Mouse (Mus musculus) skeletal muscle tissue, adult 2 months (tissue): ENCODE results near the gene Adam23.

Experiments used
- DNase-seq: peaks from one replicate; pipeline ENCODE4 v3.0.0-alpha.2; 2012; ENCODE audit warnings: low read depth, low spot score

The Adam23 gene

DNA sequence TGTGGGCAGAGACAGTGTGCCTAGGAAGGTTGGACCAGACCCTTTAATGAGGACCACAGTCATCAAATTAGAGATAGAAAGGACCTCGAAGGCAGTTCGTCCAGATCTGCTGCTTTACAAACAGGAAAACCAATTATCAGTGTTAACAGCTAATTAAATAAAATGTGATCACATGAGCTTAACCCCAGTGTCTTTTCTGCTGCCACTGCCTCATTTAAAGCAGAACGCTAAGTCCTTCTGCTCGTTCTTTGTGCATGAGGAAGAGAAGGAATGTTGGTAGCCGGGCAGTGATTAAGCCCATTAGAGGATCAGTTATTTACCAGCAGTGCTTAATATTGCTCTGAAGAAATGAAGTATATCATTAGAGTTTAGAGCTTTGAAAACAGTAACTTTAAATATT, 131.1 kb downstream of the Adam23 start:
- no peak for DNase-seq

DNA sequence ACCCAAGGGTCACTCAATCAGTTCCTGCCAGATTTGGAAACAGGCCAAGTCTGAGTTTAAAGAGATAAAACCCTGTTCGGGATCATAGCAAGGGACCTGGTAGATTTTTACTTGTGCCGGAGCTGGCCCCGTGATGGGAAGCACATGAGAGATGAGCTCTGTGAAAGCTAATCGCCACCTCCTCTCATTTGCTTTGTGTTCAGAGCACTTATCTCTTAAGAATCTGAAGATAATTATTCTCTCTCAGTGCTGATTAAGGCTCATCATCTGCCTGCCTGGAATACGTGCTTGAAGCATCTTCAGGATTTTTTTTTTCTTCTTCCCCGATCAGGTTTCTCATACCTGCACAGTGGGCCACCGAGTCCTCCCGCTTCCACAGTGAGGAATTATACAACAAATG, 133.5 kb downstream of the Adam23 start:
- DNase-seq = no peak

DNA sequence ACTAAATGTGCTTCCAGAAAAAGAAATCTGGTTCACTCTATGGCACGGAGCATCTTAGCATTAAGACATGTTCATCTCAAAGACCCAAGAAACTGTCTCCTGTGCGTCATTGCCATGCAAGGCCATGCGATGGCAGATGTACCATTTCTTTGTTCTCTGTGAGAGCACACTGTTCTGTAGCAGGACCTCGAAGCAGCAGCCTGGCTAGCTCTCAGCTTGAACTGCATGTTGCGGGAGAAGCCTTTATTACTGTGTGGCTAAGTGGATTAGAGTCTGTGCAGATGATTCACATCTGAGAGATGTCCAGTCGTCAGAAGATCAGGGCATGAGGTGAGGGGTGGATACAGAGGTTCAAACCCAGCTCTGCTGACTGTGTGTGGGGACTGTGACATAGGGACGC, 141.2 kb downstream of the Adam23 start:
- no peak for DNase-seq

DNA sequence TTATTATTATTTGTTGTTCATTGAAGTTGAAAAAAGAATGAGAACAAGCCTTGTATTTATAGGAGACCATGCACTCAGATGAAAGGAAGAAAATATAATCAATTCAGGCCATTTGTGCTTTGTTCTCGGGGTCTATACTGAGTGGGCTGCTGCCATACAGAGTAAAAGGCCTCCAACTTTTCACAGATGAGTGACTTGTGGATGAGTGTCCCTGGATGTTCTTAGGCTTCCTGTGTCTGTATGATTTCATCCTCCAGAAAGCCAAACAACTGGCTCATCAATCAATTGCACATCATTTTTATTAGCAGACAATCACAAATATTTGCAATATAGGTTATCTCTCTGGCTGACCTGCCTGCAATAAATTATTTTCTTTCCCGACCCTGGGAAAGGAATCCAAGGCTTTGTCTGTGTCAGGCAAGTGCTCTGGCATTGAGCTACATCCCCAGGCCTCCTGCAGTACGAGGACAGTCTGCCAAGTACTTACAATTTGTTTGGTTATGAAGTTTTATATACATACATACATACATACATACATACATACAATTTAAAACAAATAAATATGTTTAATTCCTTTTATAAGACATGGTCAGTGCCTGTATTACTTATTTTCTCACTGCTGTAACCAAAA, 158.3 kb downstream of the Adam23 start:
- no peak for DNase-seq

DNA sequence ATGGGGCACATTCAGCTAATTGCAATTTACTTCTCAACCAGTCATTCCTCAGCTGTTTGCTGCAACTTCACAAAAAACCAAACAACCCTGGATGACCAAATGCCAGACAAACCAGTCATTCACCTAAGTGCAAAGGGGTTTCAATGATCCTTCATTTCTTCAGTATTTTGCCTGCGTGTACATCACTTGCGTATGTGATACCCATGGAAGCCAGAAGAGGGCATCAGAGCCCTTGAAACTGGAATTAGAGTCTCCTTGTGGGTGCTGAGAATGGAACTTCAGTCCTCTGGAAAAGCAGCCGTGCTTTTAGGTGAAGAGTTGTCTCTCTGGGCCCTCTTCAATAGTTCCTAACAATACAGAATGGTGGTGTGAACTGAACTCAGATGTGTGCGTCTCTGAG, 163.9 kb downstream of the Adam23 start:
- no peak for DNase-seq

DNA sequence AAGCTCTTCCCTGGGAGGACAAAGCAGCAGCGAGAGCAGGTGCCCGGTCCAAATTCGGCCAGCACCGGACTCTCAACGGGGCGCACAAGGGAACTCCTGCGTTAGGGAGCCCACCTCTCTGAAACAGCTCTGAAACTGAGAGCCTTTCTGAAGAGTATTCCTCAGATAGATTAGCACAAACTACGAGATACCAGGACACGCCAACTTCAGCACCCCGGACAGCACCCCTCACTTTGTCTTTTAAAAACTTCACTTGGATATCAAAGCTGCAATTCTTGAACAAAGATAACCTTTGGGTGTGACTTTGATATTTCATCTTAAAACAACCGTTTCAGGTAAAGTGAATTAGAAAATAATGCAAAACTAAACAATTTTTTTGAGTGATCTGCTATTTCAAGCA, 168.9 kb downstream of the Adam23 start:
- no peak for DNase-seq

DNA sequence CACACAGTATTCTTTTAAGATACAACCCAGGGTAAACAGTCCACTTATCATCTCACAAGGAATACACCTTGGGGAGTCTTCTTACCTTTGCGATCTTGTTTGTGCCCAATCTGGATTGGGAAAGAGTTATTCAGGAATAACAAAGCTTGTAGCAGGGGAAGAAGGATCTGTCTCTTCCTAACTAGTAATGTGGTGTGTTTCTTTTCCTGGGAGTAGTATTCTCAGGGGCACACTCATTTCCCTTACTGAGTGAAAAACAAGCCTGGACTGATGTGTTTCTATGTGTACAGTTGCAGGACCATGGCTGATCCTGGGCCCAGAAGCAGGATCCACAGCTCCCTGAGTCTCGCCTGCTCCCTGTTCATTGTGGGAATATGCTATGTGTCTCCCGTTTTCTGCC, 170.0 kb downstream of the Adam23 start, which contains the start of gene Gm39653:
Gene Gm39653, plus strand, starts transcription at position 301 of the 400 bp plus-strand sequence.
- DNase-seq = no peak

DNA sequence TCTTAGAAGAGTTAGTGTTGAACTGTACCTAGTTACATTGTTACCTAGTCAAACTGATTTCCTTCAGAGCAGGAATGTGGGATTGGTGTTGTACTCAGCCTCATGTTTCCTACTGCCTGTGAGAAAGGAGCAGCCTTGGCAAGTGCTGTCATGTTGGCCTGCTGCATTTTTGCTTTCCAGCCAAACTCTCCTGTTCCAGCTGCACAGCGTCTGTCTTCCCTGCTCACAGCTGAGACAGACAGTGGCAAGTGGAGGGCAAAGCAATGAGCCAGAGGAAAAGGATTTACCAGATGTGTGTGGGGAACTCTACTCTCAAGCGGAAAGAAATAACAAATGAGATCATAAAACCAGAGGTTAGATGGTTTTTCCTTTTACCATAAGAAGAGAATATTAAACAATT, 182.5 kb downstream of the Adam23 start:
- DNase-seq = peak; percentile 56

DNA sequence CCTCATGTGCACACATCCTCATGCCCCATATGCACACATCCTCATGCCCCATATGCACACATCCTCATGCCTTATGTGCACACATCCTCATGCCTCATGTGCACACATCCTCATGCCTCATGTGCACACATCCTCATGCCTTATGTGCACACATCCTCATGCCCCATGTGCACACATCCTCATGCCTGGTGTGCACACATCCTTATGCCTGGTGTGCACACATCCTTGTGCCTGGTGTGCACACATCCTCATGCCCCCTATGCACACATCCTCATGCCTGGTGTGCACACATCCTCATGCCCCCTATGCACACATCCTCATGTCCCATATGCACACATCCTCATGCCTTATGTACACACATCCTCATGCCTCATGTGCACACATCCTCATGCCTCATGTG, 184.7 kb downstream of the Adam23 start:
- peak; percentile 11 for DNase-seq

DNA sequence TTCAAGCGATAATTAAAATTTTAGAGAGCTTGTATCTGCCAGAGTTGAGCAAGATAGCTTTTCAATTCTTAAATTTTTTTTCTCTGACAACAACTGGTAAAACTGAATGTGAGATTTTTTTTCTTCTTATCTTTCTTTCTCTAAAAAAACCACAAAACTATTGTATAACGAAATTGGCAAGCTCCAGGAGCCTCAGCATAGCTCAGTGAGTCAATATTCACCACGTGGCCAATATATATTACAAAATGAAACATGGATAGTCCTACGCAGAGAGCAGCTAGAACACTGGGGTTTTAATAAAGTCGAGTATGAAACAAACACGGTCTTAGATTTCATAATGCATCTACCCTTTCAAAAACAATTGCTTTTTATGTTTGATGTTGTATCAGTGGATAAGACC, 194.2 kb downstream of the Adam23 start:
- no peak for DNase-seq
